Mouse (Mus musculus): Measurements from ENCODE around the gene Psmb11.

Psmb11 gene

GRCm38 (mm10) chr14:54678657-54679304, 57.5 kb downstream of the Psmb11 start:
- ATAC-seq (ENCODE audit: insufficient number of reproducible peaks, low FRiP score, low TSS enrichment): no peak
